Mouse (Mus musculus) heart, embryonic 13.5 days (tissue): Measurements from ENCODE around the gene 4931406C07Rik. TPM values are rescaled to one million over a fixed set of nuclear protein-coding genes. Genes with fewer than 3 reads are reported as not detected.
A peak's percentile ranks its signal among the peaks of the same experiment; 100 is the strongest.
"Not testable (repeated sequence)": the region's sequence is repeated elsewhere in the genome, so short reads cannot be mapped to it uniquely, and the experiment has no call there.

Experiments used
- ATAC-seq: fragments of 200-750 bp; cut with Nextera tagmentation; 2 replicates; pipeline ENCODE4 v1.8.0; 2017; ENCODE audit warnings: moderate TSS enrichment; ENCODE audit not compliant: insufficient number of reproducible peaks, low FRiP score, low TSS enrichment; ENCODE audit errors: extremely low read depth
- H3K27ac ChIP-seq: fragments of 300-500 bp; sonication (generic); replicated peaks from 2 replicates; pipeline ENCODE4 v1.5.1; 2015; ENCODE audit warnings: moderate library complexity, mild to moderate bottlenecking, inconsistent platforms
- H3K27me3 ChIP-seq: fragments of 300-500 bp; sonication (generic); replicated peaks from 2 replicates; pipeline ENCODE4 v1.6.1; 2015; ENCODE audit warnings: mild to moderate bottlenecking, inconsistent platforms
- H3K36me3 ChIP-seq: fragments of 300-500 bp; sonication (generic); 2 replicates; pipeline ENCODE4 v1.6.1; 2015; ENCODE audit warnings: mild to moderate bottlenecking, inconsistent platforms
- H3K4me1 ChIP-seq: fragments of 300-500 bp; sonication (generic); 2 replicates; pipeline ENCODE4 v1.6.1; 2015; ENCODE audit warnings: inconsistent platforms
- H3K4me2 ChIP-seq: fragments of 300-500 bp; sonication (generic); 2 replicates; pipeline ENCODE4 v1.6.1; 2015; ENCODE audit warnings: inconsistent platforms, mild to moderate bottlenecking, moderate library complexity
- H3K4me3 ChIP-seq: fragments of 300-500 bp; sonication (generic); 2 replicates; pipeline ENCODE4 v1.5.1; 2015; ENCODE audit warnings: moderate library complexity, mild to moderate bottlenecking, inconsistent platforms
- H3K9ac ChIP-seq: fragments of 300-500 bp; sonication (generic); 2 replicates; pipeline ENCODE4 v1.6.1; 2015; ENCODE audit warnings: inconsistent platforms, mild to moderate bottlenecking, moderate library complexity
- H3K9me3 ChIP-seq: fragments of 300-500 bp; sonication (generic); 2 replicates; pipeline ENCODE4 v1.6.1; 2016; ENCODE audit warnings: inconsistent platforms
- WGBS: fragments of 180-500 bp; shearing (Covaris S2); methylation state at CpG from one replicate; pipeline ENCODE4 v1.1.7; 2015; ENCODE audit warnings: mixed read lengths; 5-methylcytosine and 5-hydroxymethylcytosine counted together
- polyA plus RNA-seq: library from polyadenylated mRNA; unstranded; fragments of >200 nt; fragmentation: Nextera tagmentation; extraction: Ambion mirVana; gene quantifications from 2 replicates; pipeline ENCODE4 v1.2.1, GENCODE M21; 2015

4931406C07Rik gene
- polyA plus RNA-seq, result 6.1 and 6.5 TPM in 2 replicates

- Histone ChIP-seq H3K4me2 (peak within 1 kb of the TSS; percentile 82), H3K4me1 (peaks cover 38% of the 10 kb centered on the region), H3K4me3 (peak within 1 kb of the TSS; percentile 68), H3K9me3 (no peaks in the 10 kb centered on the region), H3K36me3 (peaks cover 43% of the 10 kb centered on the region), H3K27ac (peak within 1 kb of the TSS; percentile 89), H3K9ac (peak within 1 kb of the TSS; percentile 90), H3K27me3 (no peaks in the 10 kb centered on the region)
- ATAC-seq, result peak; percentile 26
- under 1% methylated on average over 35 of the region's 35 CpGs for WGBS
These were observed at the start of gene 4931406C07Rik for GRCm38 (mm10) chr9:15306398-15307119. Gene 4931406C07Rik (minus strand): TSS chr9:15306448.

GRCm38 (mm10) chr9:15349925-15350324 is 43.7 kb upstream of the 4931406C07Rik start:
- ATAC-seq, result no peak
- 69% methylated on average over 2 of the region's 2 CpGs for WGBS
- H3K4me3 ChIP-seq, result no peak overlapping the region
- no peak overlapping the region for H3K27ac ChIP-seq
- no peaks in the 10 kb centered on the region for H3K27me3 ChIP-seq
- peaks cover 80% of the 10 kb centered on the region for H3K36me3 ChIP-seq
- no peaks in the 10 kb centered on the region for H3K9me3 ChIP-seq
- no peak overlapping the region for H3K4me2 ChIP-seq
- no peaks in the 10 kb centered on the region for H3K4me1 ChIP-seq
- no peak overlapping the region for H3K9ac ChIP-seq

GRCm38 (mm10) chr9:15337776-15338175 is 31.5 kb upstream of the 4931406C07Rik start:
- Histone ChIP-seq H3K4me1 (no peaks in the 10 kb centered on the region), H3K9me3 (no peaks in the 10 kb centered on the region), H3K27ac (no peak overlapping the region), H3K36me3 (peaks cover 93% of the 10 kb centered on the region), H3K27me3 (no peaks in the 10 kb centered on the region), H3K4me3 (no peak overlapping the region), H3K4me2 (no peak overlapping the region), H3K9ac (no peak overlapping the region)
- WGBS, result 93% methylated on average over 4 of the region's 4 CpGs
- no peak for ATAC-seq

GRCm38 (mm10) chr9:15318170-15318742 is 12.0 kb upstream of the 4931406C07Rik start:
- no peaks in the 10 kb centered on the region for H3K4me1 ChIP-seq
- no peak overlapping the region for H3K27ac ChIP-seq
- no peak for ATAC-seq
- H3K9ac ChIP-seq, result no peak overlapping the region
- H3K9me3 ChIP-seq, result no peaks in the 10 kb centered on the region
- no peak overlapping the region for H3K4me2 ChIP-seq
- WGBS, result 80% methylated on average over 2 of the region's 2 CpGs
- peaks cover 83% of the 10 kb centered on the region for H3K36me3 ChIP-seq
- H3K4me3 ChIP-seq, result no peak overlapping the region
- no peaks in the 10 kb centered on the region for H3K27me3 ChIP-seq

GRCm38 (mm10) chr9:15317223-15318169 is 11.2 kb upstream of the 4931406C07Rik start:
- no peak overlapping the region for H3K27ac ChIP-seq
- no peak overlapping the region for H3K4me3 ChIP-seq
- no peak overlapping the region for H3K9ac ChIP-seq
- H3K4me2 ChIP-seq, result no peak overlapping the region
- no peak for ATAC-seq
- no peaks in the 10 kb centered on the region for H3K4me1 ChIP-seq
- peaks cover 85% of the 10 kb centered on the region for H3K36me3 ChIP-seq
- WGBS, result 54% methylated on average over 5 of the region's 5 CpGs
- H3K9me3 ChIP-seq, result no peaks in the 10 kb centered on the region
- no peaks in the 10 kb centered on the region for H3K27me3 ChIP-seq

GRCm38 (mm10) chr9:15316296-15316695 is 10.0 kb upstream of the 4931406C07Rik start:
- H3K27ac ChIP-seq, H3K4me3 ChIP-seq, H3K27me3 ChIP-seq, H3K4me2 ChIP-seq, H3K9me3 ChIP-seq, H3K9ac ChIP-seq, ATAC-seq, H3K4me1 ChIP-seq: not testable (repeated sequence)
- H3K36me3 ChIP-seq, result peaks cover 85% of the 10 kb centered on the region
- WGBS, result 79% methylated on average over 2 of the region's 2 CpGs

GRCm38 (mm10) chr9:15314619-15315018 is 8.4 kb upstream of the 4931406C07Rik start:
- 92% methylated on average over 1 of the region's 1 CpGs for WGBS
- Histone ChIP-seq H3K9me3 (no peaks in the 10 kb centered on the region), H3K4me1 (0 out of 2 replicates have a peak, but pooled peaks cover under 1% of the 10 kb centered on the region), H3K9ac (no peak overlapping the region), H3K4me3 (no peak overlapping the region), H3K36me3 (peaks cover 88% of the 10 kb centered on the region), H3K27ac (no peak overlapping the region), H3K27me3 (no peaks in the 10 kb centered on the region), H3K4me2 (no peak overlapping the region)
- ATAC-seq, result no peak

GRCm38 (mm10) chr9:15313633-15314032 is 7.4 kb upstream of the 4931406C07Rik start:
- Histone ChIP-seq H3K27ac (no peak overlapping the region), H3K27me3 (no peaks in the 10 kb centered on the region), H3K9me3 (no peaks in the 10 kb centered on the region), H3K36me3 (peaks cover 97% of the 10 kb centered on the region), H3K9ac (no peak overlapping the region), H3K4me2 (no peak overlapping the region), H3K4me1 (peaks cover 10% of the 10 kb centered on the region), H3K4me3 (no peak overlapping the region)
- no peak for ATAC-seq
- 81% methylated on average over 5 of the region's 5 CpGs for WGBS

GRCm38 (mm10) chr9:15312054-15312735 is 5.9 kb upstream of the 4931406C07Rik start:
- no peak for ATAC-seq
- Histone ChIP-seq H3K4me1 (peaks cover 23% of the 10 kb centered on the region), H3K27ac (no peak overlapping the region), H3K9me3 (no peaks in the 10 kb centered on the region), H3K36me3 (peaks cover 97% of the 10 kb centered on the region), H3K27me3 (no peaks in the 10 kb centered on the region), H3K4me3 (no peak overlapping the region), H3K4me2 (no peak overlapping the region), H3K9ac (no peak overlapping the region)
- WGBS, result 85% methylated on average over 2 of the region's 2 CpGs

GRCm38 (mm10) chr9:15310179-15310578 is 3.9 kb upstream of the 4931406C07Rik start:
- H3K36me3 ChIP-seq, result peaks cover 79% of the 10 kb centered on the region
- H3K9me3 ChIP-seq, result no peaks in the 10 kb centered on the region
- H3K4me2 ChIP-seq, result no peak overlapping the region
- H3K9ac ChIP-seq, result no peak overlapping the region
- no peak overlapping the region for H3K4me3 ChIP-seq
- no peak overlapping the region for H3K27ac ChIP-seq
- ATAC-seq, result no peak
- H3K4me1 ChIP-seq, result peaks cover 34% of the 10 kb centered on the region
- WGBS, result 94% methylated on average over 1 of the region's 1 CpGs
- no peaks in the 10 kb centered on the region for H3K27me3 ChIP-seq

- Histone ChIP-seq H3K4me3 (peak overlapping the region; percentile 13; the same call in 1 of the 2 replicates), H3K9ac (peak overlapping the region; percentile 47), H3K4me2 (peak overlapping the region; percentile 82), H3K27ac (no peak overlapping the region), H3K4me1 (peaks cover 38% of the 10 kb centered on the region), H3K27me3 (no peaks in the 10 kb centered on the region), H3K36me3 (peaks cover 72% of the 10 kb centered on the region), H3K9me3 (no peaks in the 10 kb centered on the region)
- ATAC-seq, result no peak
- 72% methylated on average over 4 of the region's 4 CpGs for WGBS
These were observed 3.2 kb upstream of the 4931406C07Rik start for GRCm38 (mm10) chr9:15309425-15309824.
